Mouse (Mus musculus) stomach, embryonic 15.5 days (tissue): ENCODE results near the gene Chtf18. TPM values are rescaled to one million over a fixed set of nuclear protein-coding genes. Genes with fewer than 3 reads are reported as not detected.

Experiments used
- ATAC-seq: fragments of 200-750 bp; cut with Nextera tagmentation; 2 replicates; pipeline ENCODE4 v1.8.0; 2017; ENCODE audit warnings: low read depth, moderate number of reproducible peaks, moderate TSS enrichment; ENCODE audit not compliant: insufficient read depth, low FRiP score
- H3K27ac ChIP-seq: fragments of 300-500 bp; sonication (generic); 2 replicates; pipeline ENCODE4 v1.5.1; 2015; ENCODE audit warnings: mild to moderate bottlenecking, inconsistent platforms
- H3K27me3 ChIP-seq: fragments of 300-500 bp; sonication (generic); replicated peaks from 2 replicates; pipeline ENCODE4 v1.6.1; 2015; ENCODE audit warnings: inconsistent platforms
- H3K36me3 ChIP-seq: fragments of 300-500 bp; sonication (generic); 2 replicates; pipeline ENCODE4 v1.6.1; 2015; ENCODE audit warnings: inconsistent platforms
- H3K4me1 ChIP-seq: fragments of 300-500 bp; sonication (generic); 2 replicates; pipeline ENCODE4 v1.6.1; 2015; ENCODE audit warnings: inconsistent platforms
- H3K4me2 ChIP-seq: fragments of 300-500 bp; sonication (generic); 2 replicates; pipeline ENCODE4 v1.6.1; 2015; ENCODE audit warnings: mild to moderate bottlenecking, inconsistent platforms
- H3K4me3 ChIP-seq: fragments of 300-500 bp; sonication (generic); replicated peaks from 2 replicates; pipeline ENCODE4 v1.5.1; 2015; ENCODE audit warnings: inconsistent platforms
- H3K9ac ChIP-seq: fragments of 300-500 bp; sonication (generic); 2 replicates; pipeline ENCODE4 v1.6.1; 2015; ENCODE audit warnings: inconsistent platforms
- H3K9me3 ChIP-seq: fragments of 300-500 bp; sonication (generic); 2 replicates; pipeline ENCODE4 v1.6.1; 2016; ENCODE audit warnings: inconsistent platforms
- WGBS: fragments of 180-500 bp; shearing (Covaris S2); methylation state at CpG from one replicate; pipeline ENCODE4 v1.1.7; 2015; 5-methylcytosine and 5-hydroxymethylcytosine counted together
- microRNA-seq: library from miRNA; unstranded; fragments of <30 nt; microRNA quantifications from one replicate; pipeline ENCODE4, GENCODE M21; 2016
- polyA plus RNA-seq: library from polyadenylated mRNA; unstranded; fragments of >200 nt; fragmentation: Nextera tagmentation; extraction: Ambion mirVana; gene quantifications from 2 replicates; pipeline ENCODE4 v1.2.1, GENCODE M21; 2015

Gene Chtf18
- polyA plus RNA-seq, 1 experiment from 2014 or later, result 23.4 TPM

DNA sequence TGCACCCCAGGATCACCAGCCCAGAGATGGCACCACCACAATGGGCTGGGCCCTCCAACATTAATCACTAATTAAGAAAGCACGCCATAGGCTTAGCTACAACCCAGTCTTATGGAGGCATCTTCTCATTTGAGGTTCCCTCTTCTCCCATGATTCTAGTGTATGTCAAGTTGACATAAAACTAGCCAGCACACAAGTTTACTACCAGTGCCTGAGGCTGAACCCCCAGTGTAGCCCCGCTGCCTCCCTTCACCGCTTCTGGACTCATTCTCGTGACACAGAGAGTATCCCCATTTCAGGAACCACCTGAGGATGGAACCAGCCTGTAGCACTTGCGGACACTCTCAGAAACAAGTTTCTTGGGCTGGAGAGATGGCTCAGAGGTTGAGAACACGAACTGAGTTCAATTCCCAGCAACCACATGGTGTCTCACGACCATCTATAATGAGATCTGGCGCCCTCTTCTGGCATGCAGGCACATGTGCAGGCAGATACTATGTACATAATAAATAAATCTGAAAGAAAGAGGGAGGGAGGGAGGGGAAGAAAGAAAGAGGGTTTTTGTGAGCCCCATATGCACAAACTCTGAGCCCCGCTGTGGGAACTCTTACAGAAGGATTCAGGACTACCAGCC lies 26.2 kb downstream of the Chtf18 start:
- no peak for ATAC-seq
- WGBS, result 59% methylated on average over 9 of the region's 9 CpGs
- no peak overlapping the region for H3K9ac ChIP-seq
- H3K36me3 ChIP-seq, result no peaks in the 10 kb centered on the region
- H3K9me3 ChIP-seq, result no peaks in the 10 kb centered on the region
- no peak overlapping the region for H3K27ac ChIP-seq
- H3K27me3 ChIP-seq, result no peaks in the 10 kb centered on the region
- H3K4me1 ChIP-seq, result no peaks in the 10 kb centered on the region
- H3K4me3 ChIP-seq, result no peak overlapping the region
- H3K4me2 ChIP-seq, result no peak overlapping the region

DNA sequence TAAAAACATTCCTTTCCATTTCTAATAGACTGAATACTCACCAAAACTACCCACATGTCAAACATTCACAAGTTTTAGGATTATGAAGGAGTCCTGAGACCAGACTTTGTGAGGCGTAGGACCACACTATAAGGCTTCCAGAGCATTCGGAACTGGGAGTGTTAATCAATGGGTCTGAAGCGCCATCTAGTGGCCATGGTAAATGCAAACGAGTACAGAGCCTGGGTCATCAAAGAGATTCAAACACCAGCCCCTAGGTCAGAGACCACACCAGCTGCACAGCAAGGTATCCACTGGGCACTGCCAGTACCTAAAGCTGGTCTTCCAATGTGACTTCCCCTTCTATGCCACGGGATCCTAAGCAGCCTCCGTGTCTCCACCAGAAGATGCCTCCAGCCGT lies 28.8 kb downstream of the Chtf18 start:
- Histone ChIP-seq H3K9ac (no peak overlapping the region), H3K4me1 (no peaks in the 10 kb centered on the region), H3K9me3 (no peaks in the 10 kb centered on the region), H3K27ac (no peak overlapping the region), H3K36me3 (no peaks in the 10 kb centered on the region), H3K27me3 (no peaks in the 10 kb centered on the region), H3K4me3 (no peak overlapping the region), H3K4me2 (no peak overlapping the region)
- 15% methylated on average over 7 of the region's 7 CpGs for WGBS
- ATAC-seq, result no peak

DNA sequence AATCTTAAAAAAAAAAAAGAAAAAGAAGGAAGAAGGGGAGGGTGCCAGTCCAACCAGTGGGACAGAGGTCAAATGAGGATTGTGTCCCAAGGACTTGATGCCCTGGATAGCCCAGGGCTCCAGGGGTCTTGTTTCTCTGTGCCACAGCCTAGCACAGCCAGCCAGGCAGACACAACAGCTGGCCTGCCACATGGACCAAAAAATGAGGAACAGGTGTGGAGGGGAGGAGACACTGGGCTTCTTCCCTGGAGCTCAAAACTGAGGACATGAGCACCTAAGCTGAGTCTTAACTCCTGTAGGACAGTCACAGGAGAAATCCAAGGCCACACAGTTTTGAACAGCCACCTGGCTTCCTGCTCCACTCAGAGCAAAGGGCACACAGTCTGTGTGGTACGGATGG lies 31.0 kb downstream of the Chtf18 start:
- Histone ChIP-seq H3K27me3 (no peaks in the 10 kb centered on the region), H3K4me2 (no peak overlapping the region), H3K27ac (no peak overlapping the region), H3K9me3 (no peaks in the 10 kb centered on the region), H3K36me3 (no peaks in the 10 kb centered on the region), H3K9ac (no peak overlapping the region), H3K4me3 (no peak overlapping the region), H3K4me1 (no peaks in the 10 kb centered on the region)
- 47% methylated on average over 1 of the region's 1 CpGs for WGBS
- no peak for ATAC-seq

DNA sequence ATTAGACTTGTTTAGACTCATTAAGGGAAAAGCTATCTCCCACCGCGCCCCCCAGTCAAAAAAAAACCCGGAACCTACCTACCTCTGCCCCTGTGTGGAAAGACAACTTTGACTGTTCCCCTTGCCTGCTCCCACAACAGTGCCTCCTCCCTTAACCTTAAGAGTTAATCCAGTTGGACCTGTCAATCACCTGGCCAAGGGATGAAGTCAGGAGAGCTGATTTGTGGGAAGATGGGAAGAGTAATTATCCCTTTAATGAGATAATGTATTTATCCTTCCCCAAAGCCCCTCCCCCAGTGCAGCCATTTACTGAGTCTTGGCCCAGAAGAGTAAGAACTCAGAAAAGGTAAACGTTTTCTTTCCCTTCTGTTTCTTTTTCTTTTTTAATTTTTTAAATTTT lies 38.3 kb downstream of the Chtf18 start:
- no peak overlapping the region for H3K27ac ChIP-seq
- 79% methylated on average over 4 of the region's 4 CpGs for WGBS
- ATAC-seq, result no peak

DNA sequence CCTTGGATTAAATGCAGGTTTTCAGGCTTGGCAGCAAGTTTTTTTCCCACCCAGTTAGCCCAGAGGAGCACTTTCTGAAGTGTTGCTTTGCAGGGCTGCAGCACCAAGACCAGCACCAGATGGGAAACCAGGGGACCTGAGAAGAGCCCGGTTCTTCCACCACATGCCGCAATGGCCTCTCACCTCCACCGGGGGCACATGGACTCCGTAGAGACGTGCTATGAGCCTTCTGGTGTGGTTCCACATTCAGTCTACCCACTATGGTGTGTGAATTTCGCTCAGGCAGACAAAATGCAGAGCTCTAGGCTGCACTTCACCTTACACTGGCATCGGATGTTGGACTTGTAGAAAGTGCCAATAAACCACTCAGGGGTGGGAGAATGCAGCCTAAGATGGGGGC lies 40.9 kb downstream of the Chtf18 start:
- H3K4me2 ChIP-seq, result no peak overlapping the region
- no peaks in the 10 kb centered on the region for H3K9me3 ChIP-seq
- no peaks in the 10 kb centered on the region; the same call in 1 of the 2 replicates for H3K27me3 ChIP-seq
- H3K36me3 ChIP-seq, result no peaks in the 10 kb centered on the region
- H3K4me1 ChIP-seq, result no peaks in the 10 kb centered on the region
- no peak overlapping the region for H3K27ac ChIP-seq
- 44% methylated on average over 7 of the region's 7 CpGs for WGBS
- no peak overlapping the region for H3K9ac ChIP-seq
- ATAC-seq, result no peak
- no peak overlapping the region for H3K4me3 ChIP-seq

More for the DNA sequence above, 38.3 kb downstream of the Chtf18 start:
- no peak overlapping the region for H3K4me3 ChIP-seq
- H3K9ac ChIP-seq, result no peak overlapping the region
- no peak overlapping the region for H3K4me2 ChIP-seq
- no peaks in the 10 kb centered on the region for H3K4me1 ChIP-seq
- no peaks in the 10 kb centered on the region for H3K9me3 ChIP-seq
- H3K27me3 ChIP-seq, result no peaks in the 10 kb centered on the region; the same call in 1 of the 2 replicates
- H3K36me3 ChIP-seq, result no peaks in the 10 kb centered on the region

DNA sequence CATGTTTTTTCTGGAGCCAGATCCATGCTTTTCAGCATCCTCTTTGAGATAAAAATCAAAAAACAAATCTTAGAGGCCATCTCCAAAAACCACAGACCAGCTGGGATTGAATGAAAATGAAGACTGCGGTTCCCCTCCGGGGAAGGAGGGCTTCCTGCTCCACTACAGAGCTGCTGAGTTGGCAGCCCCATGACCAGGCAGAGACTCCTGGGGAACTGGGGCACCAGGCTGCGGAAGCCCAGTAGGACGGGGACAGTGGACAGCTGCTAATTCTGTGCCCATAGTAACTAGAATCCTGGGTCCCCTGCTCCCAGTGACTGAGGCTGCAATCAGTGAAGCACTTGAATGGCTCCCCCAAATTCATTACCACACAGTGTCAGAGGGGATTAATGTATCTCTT lies 45.6 kb downstream of the Chtf18 start:
- Histone ChIP-seq H3K4me3 (no peak overlapping the region), H3K4me1 (no peaks in the 10 kb centered on the region), H3K27ac (no peak overlapping the region), H3K9me3 (no peaks in the 10 kb centered on the region), H3K36me3 (no peaks in the 10 kb centered on the region), H3K9ac (no peak overlapping the region), H3K27me3 (no peaks in the 10 kb centered on the region; the same call in 1 of the 2 replicates), H3K4me2 (no peak overlapping the region)
- ATAC-seq, result no peak
- 79% methylated on average over 4 of the region's 4 CpGs for WGBS

DNA sequence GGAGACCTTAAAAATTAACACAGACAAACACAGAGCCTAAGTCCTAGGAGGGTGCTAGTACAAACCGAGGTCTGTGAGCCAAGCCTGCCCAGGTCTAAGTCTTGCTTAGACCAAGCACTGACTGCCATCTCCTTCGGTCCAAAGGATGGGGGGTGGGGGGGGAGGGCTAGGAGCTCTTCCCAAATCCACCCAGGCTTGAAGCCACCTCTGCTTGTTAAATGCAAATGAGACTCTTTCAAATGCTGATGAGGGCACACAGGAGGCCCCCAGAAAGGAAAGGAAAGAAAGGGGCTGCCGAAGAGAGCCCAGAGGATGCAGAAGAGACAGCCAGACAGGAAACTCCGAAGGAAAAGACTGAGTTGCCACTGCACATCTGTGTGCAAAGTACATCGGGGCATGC lies 47.4 kb downstream of the Chtf18 start:
- Histone ChIP-seq H3K27me3 (no peaks in the 10 kb centered on the region), H3K36me3 (no peaks in the 10 kb centered on the region), H3K27ac (no peak overlapping the region), H3K4me2 (no peak overlapping the region), H3K4me1 (no peaks in the 10 kb centered on the region), H3K4me3 (no peak overlapping the region), H3K9ac (no peak overlapping the region), H3K9me3 (no peaks in the 10 kb centered on the region)
- 14% methylated on average over 5 of the region's 5 CpGs for WGBS
- ATAC-seq, result no peak

DNA sequence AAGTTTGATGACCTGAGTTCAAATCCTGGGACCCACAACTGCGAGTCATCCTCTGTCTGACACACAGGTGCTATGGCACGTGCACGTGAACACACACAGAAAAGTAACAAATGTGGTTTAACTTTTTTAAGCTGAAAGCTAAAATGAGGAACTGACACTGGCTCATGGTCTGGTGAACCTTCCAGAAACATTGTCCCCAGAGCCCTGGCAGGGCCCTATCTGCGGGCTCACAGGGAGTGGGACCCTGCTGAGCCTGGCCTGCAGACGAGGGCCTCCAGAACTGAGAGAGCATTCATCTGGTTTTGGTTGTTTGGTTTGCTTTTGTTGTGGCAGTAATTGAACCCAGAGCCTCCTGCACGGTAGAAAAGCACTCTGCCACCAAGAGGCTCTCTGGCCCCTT lies 49.2 kb downstream of the Chtf18 start:
- H3K9me3 ChIP-seq, result no peaks in the 10 kb centered on the region
- H3K27ac ChIP-seq, result no peak overlapping the region
- H3K9ac ChIP-seq, result no peak overlapping the region
- no peaks in the 10 kb centered on the region for H3K4me1 ChIP-seq
- no peak overlapping the region for H3K4me2 ChIP-seq
- no peak overlapping the region for H3K4me3 ChIP-seq
- H3K36me3 ChIP-seq, result no peaks in the 10 kb centered on the region
- no peak for ATAC-seq
- 70% methylated on average over 6 of the region's 6 CpGs for WGBS
- H3K27me3 ChIP-seq, result no peaks in the 10 kb centered on the region

DNA sequence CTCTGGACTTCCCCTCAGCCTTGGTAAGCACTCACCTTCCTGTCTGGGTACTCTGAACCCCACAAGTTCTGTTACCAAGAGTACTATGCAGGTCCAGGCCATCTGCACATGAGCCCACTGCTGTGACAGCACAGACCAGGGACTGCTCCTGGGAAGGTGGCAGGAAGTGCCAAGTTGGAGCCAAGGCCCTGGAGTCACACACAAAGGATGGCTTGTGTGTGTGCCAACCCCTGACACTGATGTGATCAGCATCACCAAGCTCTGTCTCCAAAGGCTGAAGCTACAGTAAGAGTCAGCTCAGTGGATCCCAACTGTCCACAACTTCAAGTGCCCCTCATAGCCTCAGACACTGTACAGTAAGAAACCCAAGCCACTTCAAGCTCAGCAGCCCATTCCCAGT lies 54.2 kb downstream of the Chtf18 start:
- Histone ChIP-seq H3K4me3 (no peak overlapping the region), H3K9ac (no peak overlapping the region), H3K27ac (no peak overlapping the region), H3K4me1 (no peaks in the 10 kb centered on the region), H3K36me3 (no peaks in the 10 kb centered on the region), H3K9me3 (no peaks in the 10 kb centered on the region), H3K4me2 (no peak overlapping the region), H3K27me3 (no peaks in the 10 kb centered on the region)
- ATAC-seq, result no peak

Small RNA genes lying within 50 kb of the gene (microRNA-seq; reads per million reads assigned to microRNA genes)
- not detected for gene Gm25083

Other genes with a start within 250 kb of the Chtf18 start
- 0.32 and 0.37 TPM in 2 replicates for gene Sstr5, start 230.1 kb downstream of the Chtf18 start, polyA plus RNA-seq
- 5.8 and 6.0 TPM in 2 replicates for gene Sox8, start 156.7 kb downstream of the Chtf18 start, polyA plus RNA-seq
- 27.4 and 29.8 TPM in 2 replicates for gene Lmf1, start 148.3 kb downstream of the Chtf18 start, polyA plus RNA-seq
- gene Gng13, start 10.2 kb downstream of the Chtf18 start, polyA plus RNA-seq, result 1.5 and 2.1 TPM in 2 replicates
- 18.3 and 19.1 TPM in 2 replicates for gene Rpusd1, start 251 bp upstream of the Chtf18 start, polyA plus RNA-seq
- gene Mslnl, start 8.6 kb upstream of the Chtf18 start, polyA plus RNA-seq, result 0.06 TPM in 1 of 2 replicates, not detected in the other
- gene Msln, start 27.0 kb upstream of the Chtf18 start, polyA plus RNA-seq, result 38.3 and 43.6 TPM in 2 replicates
- 26.9 and 28.5 TPM in 2 replicates for gene Narfl, start 46.4 kb upstream of the Chtf18 start, polyA plus RNA-seq
- 47.3 and 53.4 TPM in 2 replicates for gene Haghl, start 58.3 kb upstream of the Chtf18 start, polyA plus RNA-seq
- 0.24 and 0.26 TPM in 2 replicates for gene Ccdc78, start 59.2 kb upstream of the Chtf18 start, polyA plus RNA-seq
- 99.3 and 110 TPM in 2 replicates for gene Fam173a, start 65.5 kb upstream of the Chtf18 start, polyA plus RNA-seq
- gene AC134908.4, start 68.2 kb upstream of the Chtf18 start, polyA plus RNA-seq, result not detected in 2 replicates
- 46.6 and 48.3 TPM in 2 replicates for gene Metrn, start 69.7 kb upstream of the Chtf18 start, polyA plus RNA-seq
- gene Fbxl16, start 81.7 kb upstream of the Chtf18 start, polyA plus RNA-seq, result 4.1 and 4.6 TPM in 2 replicates
- 24.3 and 25.5 TPM in 2 replicates for gene Wdr24, start 96.2 kb upstream of the Chtf18 start, polyA plus RNA-seq
- 50.5 and 54.6 TPM in 2 replicates for gene Jmjd8, start 101.4 kb upstream of the Chtf18 start, polyA plus RNA-seq
- 312 and 319 TPM in 2 replicates for gene Stub1, start 106.0 kb upstream of the Chtf18 start, polyA plus RNA-seq
- gene Rhbdl1, start 109.9 kb upstream of the Chtf18 start, polyA plus RNA-seq, result 1.6 and 2.4 TPM in 2 replicates
- gene Gm20683, start 114.3 kb upstream of the Chtf18 start, polyA plus RNA-seq, result 1.6 and 2.7 TPM in 2 replicates
- 23.1 and 23.6 TPM in 2 replicates for gene Rhot2, start 117.4 kb upstream of the Chtf18 start, polyA plus RNA-seq
- 21.0 and 22.9 TPM in 2 replicates for gene Wdr90, start 134.1 kb upstream of the Chtf18 start, polyA plus RNA-seq
- 52.2 and 54.2 TPM in 2 replicates for gene Mcrip2, start 141.3 kb upstream of the Chtf18 start, polyA plus RNA-seq
- 67.4 and 68.3 TPM in 2 replicates for gene Mettl26, start 147.7 kb upstream of the Chtf18 start, polyA plus RNA-seq
- gene Wfikkn1, start 153.4 kb upstream of the Chtf18 start, polyA plus RNA-seq, result 0.39 and 0.55 TPM in 2 replicates
- 27.1 and 27.3 TPM in 2 replicates for gene Rab40c, start 192.3 kb upstream of the Chtf18 start, polyA plus RNA-seq
- 60.7 and 60.8 TPM in 2 replicates for gene Pigq, start 217.5 kb upstream of the Chtf18 start, polyA plus RNA-seq
- 0.30 TPM in 1 of 2 replicates, not detected in the other for gene Nhlrc4, start 217.5 kb upstream of the Chtf18 start, polyA plus RNA-seq
- 0.24 and 0.52 TPM in 2 replicates for gene A930017K11Rik, start 225.1 kb upstream of the Chtf18 start, polyA plus RNA-seq